Mouse (Mus musculus) pancreas, adult 10 weeks (tissue): ENCODE data around the gene Cib1. TPM values are rescaled to one million over a fixed set of nuclear protein-coding genes. Genes with fewer than 3 reads are reported as not detected.

Experiments used
- polyA plus RNA-seq: library from polyadenylated mRNA; stranded (reverse); fragments of 350-450 nt; fragmentation: Illumina TruSeq; extraction: RNeasy Lipid Tissue Mini Kit (QIAGEN cat#74804); gene quantifications from one replicate; pipeline ENCODE4 v1.2.3, GENCODE M21; 2015; ENCODE audit warnings: low read depth, low replicate concordance; ENCODE audit not compliant: insufficient read depth

Gene Cib1
- 16.9 TPM for polyA plus RNA-seq

DNA sequence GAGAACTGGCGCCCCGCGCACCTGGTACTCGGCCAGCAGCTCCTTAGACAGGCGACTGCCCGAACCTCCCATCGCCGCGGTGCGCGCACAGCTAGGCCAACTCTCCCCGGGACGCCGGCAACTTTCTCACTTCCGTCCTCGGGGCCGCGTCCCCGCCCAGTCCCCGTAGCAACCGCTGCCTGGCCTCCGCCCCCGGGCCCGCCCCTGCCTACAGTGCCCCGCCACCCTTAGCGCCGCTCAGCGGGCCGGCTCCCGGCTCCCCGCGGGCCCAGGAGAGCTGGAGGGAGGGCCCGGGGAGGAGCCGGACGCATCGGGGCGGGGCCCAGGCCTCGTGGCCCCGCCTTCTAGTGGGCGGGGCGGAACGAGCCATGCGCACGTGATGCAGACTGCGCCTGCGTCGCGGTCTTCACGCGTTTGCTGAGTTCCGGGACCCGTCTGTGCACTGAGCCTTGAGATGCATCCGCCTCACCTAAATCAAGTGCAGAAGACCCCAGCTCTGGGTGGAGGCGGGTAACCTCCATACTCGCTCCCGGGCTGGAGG is at the start of gene Cib1, which contains the start of gene Gdpgp1:
TSS of gene Cib1 (minus strand) at position 325 of the 541 bp plus-strand sequence.
TSS of gene Gdpgp1 (plus strand) at position 377 of the 541 bp plus-strand sequence.

DNA sequence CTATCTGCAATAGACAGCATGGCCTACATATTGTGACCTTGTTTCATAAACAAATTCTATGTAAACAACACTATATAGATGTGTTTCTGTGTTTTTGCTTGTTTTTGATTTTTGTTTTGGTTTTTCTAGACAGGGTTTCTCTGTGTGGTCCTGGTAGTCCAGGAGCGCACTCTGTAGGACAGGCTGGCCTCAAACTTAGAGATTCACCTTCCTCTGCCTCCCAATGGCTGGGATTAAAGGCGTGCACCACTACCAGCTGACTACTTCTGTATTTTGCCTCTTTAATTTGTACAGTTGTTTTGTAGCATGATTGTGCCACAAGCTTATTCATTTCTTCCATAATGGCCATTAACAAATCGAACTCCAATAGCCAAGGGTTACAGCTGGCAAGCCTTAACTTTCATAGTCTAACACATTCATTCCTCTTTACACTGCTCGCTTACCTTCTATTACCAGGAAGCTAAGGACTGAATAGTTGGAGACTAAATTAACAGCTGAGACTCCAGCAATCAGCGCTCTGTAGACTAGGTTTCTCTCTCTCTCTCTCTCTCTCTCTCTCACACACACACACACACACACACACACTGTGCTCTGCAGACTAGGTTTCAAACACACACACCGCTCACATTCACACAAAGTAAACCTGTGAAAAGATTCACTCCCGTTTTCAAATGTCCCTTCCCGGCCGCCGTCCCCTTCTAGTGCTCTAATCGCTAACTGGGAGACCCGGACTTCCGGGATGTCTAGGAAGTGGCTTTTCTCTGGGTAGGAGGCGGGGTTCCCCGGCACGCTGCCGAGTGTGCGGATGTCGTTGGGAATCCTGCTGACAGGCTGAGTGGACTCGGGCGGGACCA is 36.5 kb upstream of the Cib1 start, which contains the start of gene Vps33b:
TSS of gene Vps33b (plus strand) at position 753 of the 854 bp plus-strand sequence.

DNA sequence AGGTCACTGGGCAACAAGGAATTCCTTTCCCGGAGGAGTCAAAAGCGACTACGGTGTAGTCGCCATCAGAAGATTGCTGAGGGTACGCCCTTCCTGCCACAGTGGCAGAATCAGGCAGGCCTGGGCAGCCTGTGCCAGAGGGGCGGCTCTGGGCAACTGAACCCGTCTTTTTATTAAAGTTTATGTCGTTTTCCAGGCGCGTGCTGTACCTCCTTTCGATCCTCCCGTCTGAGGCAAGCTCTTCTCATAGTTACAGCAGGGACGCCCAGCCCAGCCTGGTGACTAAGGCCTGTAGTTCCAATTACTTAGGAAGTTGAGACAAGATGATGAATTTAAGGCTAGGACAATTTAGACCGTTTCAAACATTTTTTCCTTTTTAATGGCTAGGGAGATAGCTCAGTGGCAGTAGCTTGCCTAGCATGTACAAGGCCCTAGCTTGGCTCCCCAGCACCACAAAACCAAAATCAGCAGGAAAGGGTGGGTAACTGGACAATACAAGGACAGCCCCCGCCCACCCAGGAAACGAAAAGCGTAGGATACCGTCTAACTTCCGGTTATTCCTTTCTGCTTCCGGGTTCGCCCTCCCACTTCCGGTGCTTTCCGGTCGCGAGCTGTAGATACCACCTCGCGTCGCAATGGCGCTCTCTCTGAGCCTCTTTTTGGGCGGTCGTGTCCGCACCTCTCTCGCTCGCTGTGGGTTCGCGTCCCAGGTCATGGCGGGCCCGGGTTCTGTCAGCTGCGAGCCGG is 28.2 kb upstream of the Cib1 start, which contains the start of gene Ngrn:
TSS of gene Ngrn (plus strand) at position 591 of the 747 bp plus-strand sequence.

DNA sequence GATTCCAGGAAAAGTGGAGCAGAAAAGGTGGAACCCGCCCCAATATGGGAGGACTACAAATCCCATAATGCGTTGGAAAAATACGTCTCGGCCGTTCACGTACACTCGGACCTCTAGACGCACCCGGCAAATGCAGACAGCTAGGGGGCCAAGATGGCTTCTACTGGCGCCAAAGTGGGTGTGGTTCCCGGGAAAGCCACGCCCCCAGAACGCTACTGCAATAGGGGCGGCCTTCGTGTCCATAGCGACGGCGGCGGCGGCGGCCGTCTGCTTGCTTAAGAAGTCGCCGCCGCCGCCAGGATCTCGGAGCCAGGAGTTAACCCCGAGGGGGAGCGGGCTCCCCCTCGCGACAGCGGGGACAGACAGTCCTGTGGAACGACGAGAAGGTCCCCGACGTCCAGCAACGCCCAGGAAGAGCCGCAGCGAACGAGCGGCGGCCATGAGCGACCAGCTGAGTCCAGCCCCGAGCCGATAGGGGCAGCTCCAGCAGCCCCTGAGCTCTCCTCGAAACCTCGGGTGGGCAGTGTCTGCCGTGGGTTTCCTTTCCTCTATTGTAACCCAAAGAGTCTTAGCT is 13.6 kb upstream of the Cib1 start, which contains the start of gene Ttll13:
TSS of gene Ttll13 (plus strand) at position 229 of the 574 bp plus-strand sequence.

DNA sequence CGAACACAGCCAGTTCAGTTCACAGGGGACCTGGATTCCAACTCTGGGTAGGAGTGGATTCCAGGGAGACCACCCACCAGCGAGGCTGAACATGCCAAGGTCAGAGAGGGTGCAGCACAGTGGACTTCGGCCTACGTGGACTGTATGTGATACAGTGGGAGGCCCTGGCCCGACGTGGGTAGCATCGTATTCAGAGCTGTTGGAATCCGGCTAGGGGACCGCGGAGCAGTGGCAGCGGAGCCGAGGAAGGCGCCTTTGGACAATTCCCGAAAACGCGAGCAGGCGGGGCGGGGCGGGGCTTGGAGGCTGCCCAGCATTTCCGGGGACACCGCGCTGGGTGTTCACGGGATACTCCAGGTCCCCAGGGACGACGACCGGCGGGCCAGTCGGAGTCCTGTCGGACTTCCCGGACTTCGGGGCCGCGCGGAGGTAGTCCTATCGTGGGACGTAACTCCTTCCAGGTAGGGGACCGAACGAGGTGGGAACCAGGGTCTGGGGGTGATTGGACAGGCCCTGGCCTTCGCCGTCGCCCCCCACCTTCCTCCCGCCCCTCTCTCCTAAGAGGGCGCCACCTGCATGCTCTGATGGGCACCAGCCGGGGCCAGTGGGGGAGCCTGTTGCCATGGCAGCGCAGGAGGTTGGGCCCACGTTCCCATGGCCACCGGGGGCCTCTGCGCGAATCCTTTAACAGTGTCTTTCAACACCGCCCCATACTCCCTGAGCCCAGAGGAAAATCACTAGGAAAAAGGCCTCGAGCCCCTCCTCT is 45.9 kb downstream of the Cib1 start, which contains the start of gene Sema4b:
TSS of gene Sema4b (plus strand) at position 311 of the 766 bp plus-strand sequence.

Other genes starting within 250 kb of the Cib1 start
- gene Zfp710, start 208.0 kb downstream of the Cib1 start, polyA plus RNA-seq: 2.2 TPM
- gene Idh2, start 117.4 kb downstream of the Cib1 start, polyA plus RNA-seq: 58.3 TPM
- gene Sema4b, start 46.0 kb downstream of the Cib1 start, polyA plus RNA-seq: 2.1 TPM
- 0.63 TPM for gene Gdpgp1, start 52 bp upstream of the Cib1 start, polyA plus RNA-seq
- gene Ttll13, start 13.6 kb upstream of the Cib1 start, polyA plus RNA-seq: 0.57 TPM
- gene Ngrn, start 28.4 kb upstream of the Cib1 start, polyA plus RNA-seq: 10.3 TPM
- gene Vps33b, start 36.8 kb upstream of the Cib1 start, polyA plus RNA-seq: 3.4 TPM
- gene Prc1, start 61.6 kb upstream of the Cib1 start, polyA plus RNA-seq: 0.87 TPM
- 5.5 TPM for gene Rccd1, start 91.6 kb upstream of the Cib1 start, polyA plus RNA-seq
- gene Unc45a, start 108.2 kb upstream of the Cib1 start, polyA plus RNA-seq: 8.2 TPM
- gene Hddc3, start 110.3 kb upstream of the Cib1 start, polyA plus RNA-seq: 6.2 TPM
- 8.4 TPM for gene Man2a2, start 138.6 kb upstream of the Cib1 start, polyA plus RNA-seq
- gene Fes, start 155.1 kb upstream of the Cib1 start, polyA plus RNA-seq: 11.3 TPM
- 14.7 TPM for gene Furin, start 172.6 kb upstream of the Cib1 start, polyA plus RNA-seq